Mouse (Mus musculus) embryonic facial prominence, embryonic 14.5 days (tissue): Measurements from ENCODE around the gene Kcnn3. TPM values are rescaled to one million over a fixed set of nuclear protein-coding genes. Genes with fewer than 3 reads are reported as not detected.
A peak's percentile ranks its signal among the peaks of the same experiment; 100 is the strongest.

Experiments
- ATAC-seq: fragments of 200-750 bp; cut with Nextera tagmentation; 2 replicates; pipeline ENCODE4 v1.8.0; 2017; ENCODE audit warnings: low read depth, moderate number of reproducible peaks, moderate TSS enrichment
- DNase-seq: peaks from one replicate; pipeline ENCODE4 v3.0.0-alpha.2; 2015; ENCODE audit warnings: low spot score
- H3K27ac ChIP-seq: fragments of 300-500 bp; sonication (generic); replicated peaks from 2 replicates; pipeline ENCODE4 v1.5.1; 2014; ENCODE audit warnings: low read depth, mild to moderate bottlenecking, low read length, moderate library complexity
- H3K27me3 ChIP-seq: fragments of 300-500 bp; sonication (generic); replicated peaks from 2 replicates; pipeline ENCODE4 v1.6.1; 2014; ENCODE audit warnings: low read length; ENCODE audit not compliant: control insufficient read depth, insufficient read depth
- H3K36me3 ChIP-seq: fragments of 300-500 bp; sonication (generic); 2 replicates; pipeline ENCODE4 v1.6.1; 2014; ENCODE audit warnings: low read length, mixed read lengths; ENCODE audit not compliant: control insufficient read depth, insufficient read depth
- H3K4me1 ChIP-seq: fragments of 300-500 bp; sonication (generic); 2 replicates; pipeline ENCODE4 v1.6.1; 2014; ENCODE audit warnings: antibody characterized with exemption, low read length; ENCODE audit not compliant: control insufficient read depth, insufficient read depth
- H3K4me2 ChIP-seq: fragments of 300-500 bp; sonication (generic); 2 replicates; pipeline ENCODE4 v1.6.1; 2014; ENCODE audit warnings: low read depth, mild to moderate bottlenecking, low read length, moderate library complexity, mixed read lengths
- H3K4me3 ChIP-seq: fragments of 300-500 bp; sonication (generic); 2 replicates; pipeline ENCODE4 v1.5.1; 2014; ENCODE audit warnings: low read depth, mild to moderate bottlenecking, low read length
- H3K9ac ChIP-seq: fragments of 300-500 bp; sonication (generic); 2 replicates; pipeline ENCODE4 v1.6.1; 2014; ENCODE audit warnings: low read depth, mild to moderate bottlenecking, low read length, moderate library complexity, mixed read lengths
- H3K9me3 ChIP-seq: fragments of 300-500 bp; sonication (generic); 2 replicates; pipeline ENCODE4 v1.6.1; 2016; ENCODE audit warnings: low read length; ENCODE audit not compliant: control insufficient read depth
- WGBS: fragments of 180-500 bp; shearing (Covaris S2); extraction: QIAGEN DNeasy Blood & Tissue Kit; methylation state at CpG from one replicate; pipeline ENCODE4 v1.1.7; 2014; 5-methylcytosine and 5-hydroxymethylcytosine counted together
- polyA plus RNA-seq: library from polyadenylated mRNA; unstranded; fragments of >200 nt; fragmentation: Nextera tagmentation; extraction: Ambion mirVana; gene quantifications from 2 replicates; pipeline ENCODE4 v1.2.1, GENCODE M21; 2014

Gene Kcnn3
- polyA plus RNA-seq, 1 experiment from 2014 or later = 3.7 TPM

GRCm38 (mm10) chr3:89522450-89523128, 2.6 kb downstream of the Kcnn3 start:
- Histone ChIP-seq H3K27ac (no peak overlapping the region), H3K27me3 (peaks cover 4% of the 10 kb centered on the region; the same call in 1 of the 2 replicates), H3K4me1 (peaks cover 27% of the 10 kb centered on the region), H3K9me3 (no peaks in the 10 kb centered on the region), H3K9ac (peak overlapping the region; percentile 64; the same call in 1 of the 2 replicates), H3K36me3 (no peaks in the 10 kb centered on the region), H3K4me2 (peak overlapping the region; percentile 97), H3K4me3 (peak overlapping the region; percentile 45)
- peak; percentile 9; the same call in 1 of the 2 replicates for ATAC-seq
- DNase-seq = peak; percentile 61
- WGBS = 34% methylated on average over 6 of the region's 6 CpGs

- ATAC-seq = no peak
- peak overlapping the region; percentile 21 for H3K4me2 ChIP-seq
- DNase-seq = peak; percentile 41
Observed at GRCm38 (mm10) chr3:89526298-89527090, 6.5 kb downstream of the Kcnn3 start.

DNA sequence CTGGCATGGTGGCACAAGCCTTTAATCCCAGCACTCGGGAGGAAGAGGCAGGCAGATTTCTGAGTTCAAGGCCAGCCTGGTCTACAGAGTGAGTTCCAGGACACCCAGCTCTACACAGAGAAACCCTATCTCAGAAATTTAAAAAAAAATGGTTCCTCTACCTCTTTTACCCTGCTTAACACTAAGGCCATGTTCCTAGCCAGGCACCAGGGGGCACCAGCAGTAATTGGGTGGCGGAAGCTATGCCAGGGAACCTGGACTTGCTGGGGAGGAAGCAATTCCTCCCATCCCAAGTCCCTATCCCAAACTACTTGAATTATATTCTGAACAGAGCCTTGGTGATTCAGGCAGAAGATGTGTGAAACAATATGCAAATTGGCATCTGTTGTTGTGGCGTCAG, 9.8 kb downstream of the Kcnn3 start:
- H3K4me2 ChIP-seq = no peak overlapping the region
- H3K4me1 ChIP-seq = 0 out of 2 replicates have a peak, but pooled peaks cover 5% of the 10 kb centered on the region
- H3K9ac ChIP-seq = no peak overlapping the region
- no peak overlapping the region for H3K4me3 ChIP-seq
- DNase-seq (no peak), ATAC-seq (no peak)
- no peaks in the 10 kb centered on the region for H3K36me3 ChIP-seq
- H3K27ac ChIP-seq = no peak overlapping the region
- 88% methylated on average over 3 of the region's 3 CpGs for WGBS
- no peaks in the 10 kb centered on the region for H3K9me3 ChIP-seq
- H3K27me3 ChIP-seq = no peaks in the 10 kb centered on the region

More at GRCm38 (mm10) chr3:89526298-89527090, 6.5 kb downstream of the Kcnn3 start:
- Histone ChIP-seq H3K27me3 (no peaks in the 10 kb centered on the region), H3K36me3 (no peaks in the 10 kb centered on the region), H3K4me1 (0 out of 2 replicates have a peak, but pooled peaks cover 10% of the 10 kb centered on the region), H3K9ac (0 out of 2 replicates have a peak overlapping the region, but pooled peaks have one; percentile 3), H3K4me3 (no peak overlapping the region), H3K9me3 (no peaks in the 10 kb centered on the region), H3K27ac (no peak overlapping the region)
- WGBS = 51% methylated on average over 17 of the region's 17 CpGs

DNA sequence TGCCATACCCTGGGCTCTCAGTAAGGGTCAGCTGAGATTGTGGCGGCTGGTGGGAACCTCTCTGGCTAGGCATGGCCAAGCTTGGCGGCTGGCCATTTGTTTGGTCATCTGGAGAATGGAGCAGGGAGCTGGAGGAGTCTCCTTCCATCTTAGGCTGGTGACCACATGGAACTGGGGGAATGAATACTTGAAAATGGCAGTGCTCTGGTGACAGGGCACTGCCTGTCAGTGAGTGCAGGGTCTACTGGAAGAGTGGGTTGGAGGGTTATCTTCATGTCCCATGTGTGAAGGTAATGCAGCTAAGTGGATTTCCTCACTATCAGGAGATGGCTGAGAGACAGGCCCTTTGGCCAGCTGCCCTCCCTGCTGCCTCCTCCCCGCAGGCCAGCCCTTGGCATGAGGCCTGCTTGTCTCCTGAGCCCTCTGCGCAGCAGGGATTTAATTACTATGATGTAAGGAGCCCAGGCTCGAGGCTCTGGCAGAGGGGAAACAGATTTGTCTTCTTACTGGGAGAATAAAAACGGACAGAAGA, 14.7 kb downstream of the Kcnn3 start:
- Histone ChIP-seq H3K27me3 (no peaks in the 10 kb centered on the region), H3K4me3 (no peak overlapping the region), H3K9me3 (no peaks in the 10 kb centered on the region), H3K4me2 (no peak overlapping the region), H3K27ac (no peak overlapping the region), H3K9ac (no peak overlapping the region), H3K36me3 (no peaks in the 10 kb centered on the region), H3K4me1 (no peaks in the 10 kb centered on the region; the same call in 1 of the 2 replicates)
- peak; percentile 63 for DNase-seq
- peak; percentile 68; the same call in 1 of the 2 replicates for ATAC-seq
- 41% methylated on average over 6 of the region's 6 CpGs for WGBS

GRCm38 (mm10) chr3:89535147-89535546, 15.2 kb downstream of the Kcnn3 start:
- H3K9ac ChIP-seq = no peak overlapping the region
- H3K27me3 ChIP-seq = no peaks in the 10 kb centered on the region
- WGBS = 97% methylated on average over 2 of the region's 2 CpGs
- H3K4me1 ChIP-seq = peaks cover 5% of the 10 kb centered on the region; the same call in 1 of the 2 replicates
- H3K9me3 ChIP-seq = no peaks in the 10 kb centered on the region
- ATAC-seq = no peak
- DNase-seq = no peak
- no peak overlapping the region for H3K4me3 ChIP-seq
- H3K27ac ChIP-seq = no peak overlapping the region
- no peaks in the 10 kb centered on the region for H3K36me3 ChIP-seq
- H3K4me2 ChIP-seq = no peak overlapping the region

DNA sequence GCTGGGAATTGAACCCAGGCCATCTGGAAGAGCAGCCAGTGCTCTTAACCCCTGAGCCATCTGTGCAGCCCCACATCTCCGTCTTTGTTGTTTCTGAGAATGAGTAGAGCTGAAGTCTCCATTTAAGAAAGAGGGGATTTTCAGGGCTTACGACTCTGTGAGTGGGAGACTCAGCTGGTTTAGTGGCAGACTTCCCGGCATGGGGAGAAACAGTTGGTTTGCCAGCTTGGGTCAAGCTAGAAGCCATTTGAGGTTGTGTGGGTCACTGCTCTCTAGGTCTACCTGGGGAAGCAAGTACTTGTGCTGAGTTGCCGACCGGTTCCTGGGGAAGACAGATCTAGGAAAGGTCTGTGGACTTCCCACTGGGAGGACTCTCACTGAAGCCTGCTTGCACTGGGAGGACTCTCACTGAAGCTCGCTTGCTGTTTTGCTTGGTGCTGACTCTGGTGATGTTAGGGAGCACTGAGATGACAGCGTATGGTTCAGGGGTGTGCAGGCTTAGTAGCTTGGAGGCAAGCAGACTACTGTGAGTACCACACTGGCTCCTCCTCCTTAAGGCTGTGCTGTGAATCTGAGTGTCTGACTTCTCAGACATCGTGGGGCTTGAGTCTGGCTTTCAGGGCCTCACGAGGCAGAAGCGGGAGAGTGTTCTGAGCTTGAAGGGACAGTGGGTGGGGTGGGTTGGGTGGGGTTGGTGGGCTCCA, 19.2 kb downstream of the Kcnn3 start:
- DNase-seq (no peak), ATAC-seq (no peak)
- Histone ChIP-seq H3K4me1 (peaks cover 9% of the 10 kb centered on the region; the same call in 1 of the 2 replicates), H3K9me3 (no peaks in the 10 kb centered on the region), H3K4me2 (no peak overlapping the region), H3K27ac (no peak overlapping the region), H3K9ac (no peak overlapping the region), H3K4me3 (no peak overlapping the region), H3K36me3 (no peaks in the 10 kb centered on the region), H3K27me3 (no peaks in the 10 kb centered on the region)
- WGBS = 79% methylated on average over 10 of the region's 10 CpGs

GRCm38 (mm10) chr3:89539740-89540370, 19.9 kb downstream of the Kcnn3 start:
- DNase-seq (peak; percentile 34), ATAC-seq (peak; percentile 41; the same call in 1 of the 2 replicates)
- H3K4me2 ChIP-seq = no peak overlapping the region
- H3K9me3 ChIP-seq = no peaks in the 10 kb centered on the region
- H3K27ac ChIP-seq = no peak overlapping the region
- no peak overlapping the region for H3K9ac ChIP-seq
- H3K27me3 ChIP-seq = no peaks in the 10 kb centered on the region
- WGBS = 61% methylated on average over 8 of the region's 9 CpGs
- H3K36me3 ChIP-seq = no peaks in the 10 kb centered on the region
- no peak overlapping the region for H3K4me3 ChIP-seq
- H3K4me1 ChIP-seq = peaks cover 9% of the 10 kb centered on the region; the same call in 1 of the 2 replicates

DNA sequence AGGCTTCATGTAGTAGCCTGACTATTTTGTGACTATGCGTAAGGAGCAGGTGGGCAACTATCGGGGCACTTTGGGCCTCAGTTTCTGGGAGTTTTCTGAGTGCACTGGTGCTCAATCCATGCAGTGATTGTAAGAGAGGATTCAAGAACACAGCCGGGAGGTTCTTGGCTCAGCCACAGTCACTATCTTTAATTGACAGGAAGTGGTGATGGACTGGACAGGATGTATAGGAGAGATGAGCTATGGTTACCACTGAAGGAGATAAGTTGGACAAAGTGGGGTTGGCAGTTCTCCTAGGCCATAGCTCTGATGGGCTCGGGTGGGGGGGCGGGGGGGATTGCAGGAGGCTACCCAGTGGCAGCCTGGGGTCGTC, 20.4 kb downstream of the Kcnn3 start:
- WGBS = 76% methylated on average over 6 of the region's 6 CpGs
- ATAC-seq (no peak), DNase-seq (no peak)
- H3K4me2 ChIP-seq = no peak overlapping the region
- H3K36me3 ChIP-seq = no peaks in the 10 kb centered on the region
- no peak overlapping the region for H3K9ac ChIP-seq
- no peaks in the 10 kb centered on the region for H3K27me3 ChIP-seq
- H3K9me3 ChIP-seq = no peaks in the 10 kb centered on the region
- no peak overlapping the region for H3K27ac ChIP-seq
- no peak overlapping the region for H3K4me3 ChIP-seq
- peaks cover 9% of the 10 kb centered on the region; the same call in 1 of the 2 replicates for H3K4me1 ChIP-seq
